19 mouse cellular contexts compared by ENCODE assay signal in the genomic region with DNA sequence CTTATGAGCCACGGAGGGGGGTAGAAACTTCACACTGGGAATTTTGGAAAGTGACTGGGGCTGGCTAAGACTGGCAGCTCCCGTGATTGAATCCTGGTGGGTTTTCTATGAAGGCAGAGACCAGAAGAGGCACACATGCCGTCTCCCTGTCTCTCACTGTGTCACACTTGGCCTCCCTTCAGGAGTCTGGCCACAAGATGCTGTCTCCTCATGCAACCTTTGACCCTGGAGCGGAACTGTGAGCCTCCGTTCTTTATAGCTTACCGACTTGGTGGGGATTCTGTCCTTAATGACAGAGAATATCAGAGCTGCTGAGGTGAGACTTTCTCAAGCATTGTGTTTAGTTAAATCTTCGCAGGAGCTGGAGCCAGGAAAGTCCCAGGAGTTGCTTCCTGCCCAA. TPM values are rescaled to one million over a fixed set of nuclear protein-coding genes. Genes with fewer than 3 reads are reported as not detected.
A peak's percentile ranks its signal among the peaks of the same experiment; 100 is the strongest.
DNase-seq lines count a peak whose midpoint lies in the region.
"Had no signal": no experiment of that assay in that cellular context is flagged by ENCODE, and none has a peak within 500 bp of the region (broad histone marks: within the 10 kb centered on the region; RNA-seq: fewer than 3 reads in every experiment).

No protein-coding gene starts in this region.

- peaks cover 7% of the 10 kb centered on the region; the same call in 1 of the 2 replicates for H3K4me1 ChIP-seq in heart, embryonic 10.5 days
- H3K4me1 ChIP-seq: heart, embryonic 12.5 days had no signal

- H3K27ac ChIP-seq in heart, embryonic 10.5 days = no peak overlapping the region
- H3K27ac ChIP-seq: heart, adult 2 months; hindbrain, embryonic 10.5 days; hindbrain, embryonic 14.5 days had no signal

- WGBS in heart, embryonic 10.5 days = 80% methylated on average over 7 of the region's 7 CpGs

- DNase-seq in heart, adult 11 months = peak; percentile 64
- DNase-seq in heart, embryonic 10.5 days (ENCODE audit: low spot score) = no peak
- peak; percentile 24 for DNase-seq in left cerebral cortex, postnatal 4 days
- DNase-seq in left cerebral cortex, postnatal 25 days (ENCODE audit: low spot score in 2 of 2) = no peak
- peak; percentile 26 for DNase-seq in kidney, postnatal 10 days
- DNase-seq in yolk sac, embryonic 10.5 days (ENCODE audit: low spot score) = peak; percentile 20
- DNase-seq in testis, postnatal 14 days (ENCODE audit: low spot score) = no peak
- no peak for DNase-seq in lung, postnatal 14 days
- DNase-seq: adrenal gland, adult 8-10 months; adrenal gland, postnatal 36 days; cerebellum, adult 8-10 months; cerebellum, postnatal 14 days; gastrocnemius, postnatal 10 days; heart, adult 2 months had no signal

- H3K4me3 ChIP-seq in heart, embryonic 10.5 days = no peak overlapping the region
- H3K4me3 ChIP-seq: heart, adult 2 months; heart, embryonic 12.5 days; hindbrain, embryonic 10.5 days had no signal

- no peaks in the 10 kb centered on the region for H3K27me3 ChIP-seq in heart, embryonic 10.5 days (ENCODE audit: insufficient read depth, poor library complexity, severe bottlenecking)
- H3K27me3 ChIP-seq: CH12.LX; heart, embryonic 12.5 days; Patski had no signal

- no peaks in the 10 kb centered on the region for H3K9me3 ChIP-seq in heart, embryonic 10.5 days
- H3K9me3 ChIP-seq: heart, embryonic 12.5 days; hindbrain, embryonic 10.5 days had no signal

- no peaks in the 10 kb centered on the region for H3K36me3 ChIP-seq in heart, embryonic 10.5 days
- H3K36me3 ChIP-seq: heart, embryonic 12.5 days; hindbrain, embryonic 10.5 days had no signal

- intact Hi-C loops in left cerebral cortex, postnatal 4 days (cut with DNase I) = no loop called here
- intact Hi-C loops in left cerebral cortex, postnatal 25 days (cut with DNase I) = no loop called here

RNA-seq across cellular contexts. Expression of a gene that starts 49.5 kb away (rescaled TPM):
- polyA plus RNA-seq in heart, embryonic 10.5 days (2016; fragmentation: Nextera tagmentation; extraction: Ambion mirVana) = 37.2 and 39.6 TPM in 2 replicates
- total RNA-seq in left cerebral cortex, postnatal 4 days (2021) = 10 to 100 TPM; 66.2 to 70.8 TPM
- total RNA-seq in left cerebral cortex, postnatal 25 days (2021) = 10 to 100 TPM; 61.0 to 64.3 TPM

Comparison
In these comparisons a context has a peak if more than half of its experiments do, and no peak if none do; other contexts are left out.
1. DNase-seq: peak in heart, adult 11 months (single experiment), left cerebral cortex, postnatal 4 days (single experiment), kidney, postnatal 10 days (single experiment) and yolk sac, embryonic 10.5 days (single experiment); none in heart, embryonic 10.5 days (single experiment), left cerebral cortex, postnatal 25 days (0 of 2), testis, postnatal 14 days (single experiment) and lung, postnatal 14 days (single experiment).